Mouse (Mus musculus) CH12.LX (cell line): ENCODE results near the gene Rsc1a1. TPM values are rescaled to one million over a fixed set of nuclear protein-coding genes. Genes with fewer than 3 reads are reported as not detected.

Experiments
- DNase-seq: peaks from one replicate; pipeline ENCODE4 v3.0.0-alpha.2; 2013; ENCODE audit errors: extremely low read depth
- H3K27ac ChIP-seq: 2 replicates; pipeline ENCODE4 v1.5.1; 2012; ENCODE audit warnings: low read depth, mild to moderate bottlenecking, control low read depth, moderate library complexity; ENCODE audit not compliant: insufficient read depth
- H3K27me3 ChIP-seq: replicated peaks from 2 replicates; pipeline ENCODE3; 2012; ENCODE audit warnings: inconsistent platforms
- H3K36me3 ChIP-seq, 2 experiments: replicated peaks in 1 of 2; 2 replicates each; pipeline versions ENCODE3 to v1.6.1; 2012; ENCODE audit warnings: inconsistent platforms in 1 of 2, low read length in 1 of 2, mild to moderate bottlenecking in 1 of 2, mixed read lengths in 1 of 2, moderate library complexity in 1 of 2; ENCODE audit not compliant: control insufficient read depth in 1 of 2, insufficient read depth in 1 of 2
- H3K4me1 ChIP-seq, 2 experiments: 2 replicates each; pipeline ENCODE4 v1.6.1; 2012; ENCODE audit warnings: inconsistent platforms in 1 of 2, moderate library complexity in 1 of 2; ENCODE audit not compliant: insufficient read depth in 2 of 2, control insufficient read depth in 1 of 2
- H3K4me2 ChIP-seq: 2 replicates; pipeline ENCODE4 v1.6.1; 2012; ENCODE audit warnings: low read depth, mild to moderate bottlenecking, control low read depth; ENCODE audit not compliant: poor library complexity, insufficient read depth, severe bottlenecking
- H3K4me3 ChIP-seq, 3 experiments: fragments of 150-350 bp in 1 of 3; sonication (generic) in 1 of 3; replicated peaks in 1 of 3; 2 replicates each; pipeline versions ENCODE3 to v1.5.1; 2011 to 2012; ENCODE audit warnings: low read depth in 2 of 3, low read length in 2 of 3, mild to moderate bottlenecking in 2 of 3, moderate library complexity in 2 of 3, control low read depth in 1 of 3, improper control_type of control experiment in 1 of 3, inconsistent platforms in 1 of 3, mixed read lengths in 1 of 3; ENCODE audit not compliant: poor library complexity in 1 of 3
- H3K79me2 ChIP-seq: replicated peaks from 2 replicates; pipeline ENCODE4 v1.6.1; 2012; ENCODE audit warnings: mild to moderate bottlenecking, moderate library complexity; ENCODE audit not compliant: control insufficient read depth, poor library complexity, insufficient read depth, severe bottlenecking; ENCODE audit errors: extremely low read depth
- H3K9ac ChIP-seq: 2 replicates; pipeline ENCODE4 v1.6.1; 2012; ENCODE audit warnings: low read depth, mild to moderate bottlenecking, control low read depth, moderate library complexity; ENCODE audit not compliant: insufficient read depth
- H3K9me3 ChIP-seq: replicated peaks from 2 replicates; pipeline ENCODE3; 2012; ENCODE audit warnings: low read length, inconsistent platforms, mixed read lengths
- CHD1 ChIP-seq: IDR thresholded peaks from 2 replicates; pipeline ENCODE4 v1.6.1; 2012; ENCODE audit warnings: low read depth, low read length, improper control_type of control experiment, inconsistent platforms
- GABPA ChIP-seq: IDR thresholded peaks from 2 replicates; pipeline ENCODE4 v1.6.1; 2012; ENCODE audit warnings: low read depth, low read length, improper control_type of control experiment, inconsistent platforms; ENCODE audit not compliant: insufficient replicate concordance
- MAZ ChIP-seq: IDR thresholded peaks from 2 replicates; pipeline ENCODE4 v1.6.1; 2012; ENCODE audit warnings: low read depth, mild to moderate bottlenecking, inconsistent platforms, low read length, improper control_type of control experiment, moderate library complexity
- MYC ChIP-seq: IDR thresholded peaks from 2 replicates; pipeline ENCODE4 v1.6.1; 2011; ENCODE audit warnings: low read depth, mild to moderate bottlenecking, improper control_type of control experiment, low read length
- NELFE ChIP-seq: IDR thresholded peaks from 2 replicates; pipeline ENCODE4 v1.6.1; 2011; ENCODE audit warnings: low read depth, low read length, improper control_type of control experiment
- NRF1 ChIP-seq: IDR thresholded peaks from 2 replicates; pipeline ENCODE4 v1.6.1; 2014; ENCODE audit warnings: low read depth, mild to moderate bottlenecking, inconsistent platforms, low read length, improper control_type of control experiment, moderate library complexity
- PAX5 ChIP-seq: IDR thresholded peaks from 2 replicates; pipeline ENCODE4 v1.6.1; 2012; ENCODE audit warnings: low read length, inconsistent platforms, mixed read lengths
- RAD21 ChIP-seq: IDR thresholded peaks from 2 replicates; pipeline ENCODE4 v1.6.1; 2011; ENCODE audit warnings: low read depth, mild to moderate bottlenecking, low read length, improper control_type of control experiment, moderate library complexity
- SIN3A ChIP-seq: IDR thresholded peaks from 2 replicates; pipeline ENCODE4 v1.6.1; 2012; ENCODE audit warnings: low read length, improper control_type of control experiment, inconsistent platforms
- USF1 ChIP-seq: IDR thresholded peaks from 2 replicates; pipeline ENCODE4 v1.6.1; 2014; ENCODE audit warnings: low read depth, mild to moderate bottlenecking, inconsistent platforms, low read length, improper control_type of control experiment
- dilution Hi-C: fragments of 300-500 bp; cut with MboI; formaldehyde crosslinking; loops from 2 replicates; pipeline ENCODE4 v1.14.3; 2020; ENCODE audit warnings: low sequenced_read_pairs; ENCODE audit not compliant: extremely low pct_unique_long_range_greater_than_20kb, extremely low pct_ligation_motif_present
- in situ Hi-C: fragments of 300-500 bp; cut with MboI; formaldehyde crosslinking; loops from 3 replicates; pipeline ENCODE4 v1.14.3; 2019; ENCODE audit warnings: low sequenced_read_pairs, low pct_ligation_motif_present, low pct_unique_long_range_greater_than_20kb, mixed read lengths
- polyA plus RNA-seq: library from polyadenylated mRNA; unstranded; fragments of >175 nt; gene quantifications from 2 replicates; pipeline ENCODE4 v1.2.1, GENCODE M21; 2012; ENCODE audit warnings: low read depth; ENCODE audit not compliant: insufficient read length
- total RNA-seq, 2 experiments: library from RNA; depleted of rRNA; stranded (reverse); fragments of 300-350 nt in 1 of 2; fragments of >200 nt in 1 of 2; gene quantifications; 2 replicates each; pipeline ENCODE4 v1.2.3; 2012 to 2014

Gene Rsc1a1
- total and polyA plus RNA-seq, 3 experiments: 3.4 to 14.0 (median 7.0) TPM

DNA sequence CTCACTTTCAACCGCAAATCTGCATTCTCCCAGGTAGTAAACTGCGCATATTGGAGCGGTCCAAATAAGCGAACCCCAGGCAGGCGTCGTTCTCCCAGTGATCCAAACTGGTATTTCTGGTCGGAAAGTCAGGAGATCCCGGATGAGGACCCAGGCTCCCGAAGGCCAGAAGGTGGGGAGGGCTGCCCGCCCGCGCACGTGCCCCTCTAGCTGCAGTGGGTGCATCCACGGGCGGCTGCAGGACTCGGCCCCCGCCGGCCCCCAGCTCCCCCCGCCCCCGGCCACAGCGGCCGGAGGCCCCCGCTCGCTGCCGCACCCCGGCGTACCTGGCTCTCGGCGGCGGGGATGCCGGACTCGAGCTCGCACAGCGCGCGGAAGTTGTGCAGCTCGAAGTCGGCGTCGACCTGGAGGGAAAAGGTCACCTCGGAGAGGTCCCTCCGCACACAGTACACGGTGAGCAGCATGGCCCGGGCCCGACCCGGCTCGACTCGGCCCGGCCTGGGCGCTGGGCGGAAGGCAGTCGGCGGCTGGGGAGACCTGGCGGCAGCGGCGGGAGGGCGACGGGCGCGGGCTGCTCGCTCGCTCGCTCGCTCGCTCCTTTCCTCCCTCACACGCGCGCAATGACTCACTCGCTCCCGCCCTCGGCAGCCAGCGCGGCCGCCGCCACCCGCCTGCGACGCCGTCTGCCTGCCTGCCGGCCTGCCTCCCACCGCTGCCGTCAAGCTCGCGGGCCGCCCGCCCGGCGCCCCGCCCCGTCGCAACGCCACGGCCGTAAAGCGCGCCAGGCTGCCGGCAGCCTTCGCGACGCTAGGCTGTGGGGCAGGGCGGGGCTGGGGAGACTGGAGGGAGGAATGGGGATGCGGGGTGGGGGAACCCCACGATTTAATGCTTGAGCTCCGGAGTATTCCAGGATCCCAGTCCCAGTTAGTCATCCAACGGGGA lies 37.6 kb upstream of the Rsc1a1 start, which contains the start of gene Ddi2 (continued):
- TF ChIP-seq NRF1 (peak; percentile 42; the same call in 1 of the 2 replicates), NELFE (peak; percentile 73)

DNA sequence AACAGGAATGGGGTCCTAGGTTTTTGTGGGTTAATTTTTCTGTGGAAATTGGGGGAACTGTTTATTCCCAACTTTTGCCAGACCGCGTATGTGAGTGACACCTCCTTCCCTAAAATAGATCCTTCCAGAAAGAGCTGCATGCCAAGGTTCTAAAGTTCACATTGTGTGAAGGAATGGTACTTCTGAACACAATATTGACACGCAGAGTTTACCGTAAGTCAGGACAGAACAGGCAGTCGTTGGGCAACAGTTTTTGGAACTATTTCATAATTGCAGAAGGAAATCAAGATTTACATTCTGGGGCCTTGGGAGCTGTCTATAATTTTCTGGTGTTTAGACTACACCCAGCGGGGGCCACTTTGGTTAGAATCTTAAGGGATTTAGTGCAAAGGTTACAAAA lies 36.6 kb upstream of the Rsc1a1 start:
- Histone ChIP-seq H3K27ac (no peak overlapping the region), H3K36me3 (peaks cover 5 to 30% of the 10 kb centered on the region in 2 experiments), H3K4me3 (peak overlapping the region; percentile 83 to 92 (median 92)), H3K9ac (peak overlapping the region; percentile 97; the same call in 1 of the 2 replicates), H3K27me3 (peaks cover 3% of the 10 kb centered on the region), H3K9me3 (peaks cover 11% of the 10 kb centered on the region), H3K79me2 (peaks cover 54% of the 10 kb centered on the region), H3K4me1 (peaks cover 6 to 58% of the 10 kb centered on the region in 2 experiments; a peak in 3 of 4 replicates), H3K4me2 (peak overlapping the region; percentile 92)
- TF ChIP-seq GABPA (no peak), NRF1 (no peak)
- dilution Hi-C loops (no loop called here), in situ Hi-C loops (no loop called here)
- DNase-seq: no peak

DNA sequence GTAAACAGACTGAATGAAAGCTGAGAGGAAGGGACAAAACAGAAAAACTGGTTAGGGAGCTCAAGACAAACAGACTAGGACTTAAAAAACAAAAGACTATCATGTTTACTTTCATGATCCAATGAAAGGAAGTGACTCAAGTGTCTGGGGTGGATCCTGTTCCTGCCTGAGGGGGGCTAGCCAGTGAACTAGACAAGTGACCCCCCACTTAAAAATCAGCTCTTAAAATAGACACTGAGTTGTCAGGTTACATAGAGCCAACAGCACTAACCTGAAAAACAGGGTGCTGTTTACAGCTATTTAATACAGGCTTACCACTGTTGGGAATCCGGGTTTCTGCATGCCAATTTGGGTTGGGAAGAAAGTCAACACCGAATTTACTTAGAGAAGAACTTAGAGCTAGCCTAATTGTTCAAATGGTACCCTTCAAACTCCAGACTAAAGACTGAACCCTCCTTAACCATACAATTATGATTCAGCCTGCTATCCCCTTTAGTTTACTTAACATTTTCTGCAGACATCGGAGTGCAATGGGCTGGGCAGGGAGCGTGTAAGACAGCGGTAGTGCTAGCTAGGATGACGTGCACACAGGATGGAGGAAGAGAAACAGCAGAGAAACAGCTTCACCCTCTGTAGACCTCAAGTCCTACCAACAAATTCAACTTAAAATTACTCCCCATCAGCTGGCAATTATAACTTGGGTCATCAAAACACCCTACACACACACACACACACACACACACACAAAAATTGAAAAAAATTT lies 35.5 kb upstream of the Rsc1a1 start:
- peaks cover 11% of the 10 kb centered on the region for H3K9me3 ChIP-seq
- DNase-seq: no peak
- dilution Hi-C loops: no loop called here
- no peak overlapping the region for H3K27ac ChIP-seq
- no peak for TF ChIP-seq RAD21
- no peak for TF ChIP-seq GABPA
- no peak for TF ChIP-seq SIN3A
- TF ChIP-seq PAX5: no peak
- no peak for TF ChIP-seq USF1
- no peak for TF ChIP-seq CHD1
- TF ChIP-seq MYC: no peak
- no peak for TF ChIP-seq MAZ
- H3K36me3 ChIP-seq: peaks cover 5 to 40% of the 10 kb centered on the region in 2 experiments
- peaks cover 7 to 68% of the 10 kb centered on the region in 2 experiments; a peak in 3 of 4 replicates for H3K4me1 ChIP-seq
- H3K4me3 ChIP-seq: no peak overlapping the region
- H3K79me2 ChIP-seq: peaks cover 63% of the 10 kb centered on the region
- in situ Hi-C loops: no loop called here
- 0 out of 2 replicates have a peak overlapping the region, but pooled peaks have one; percentile 92 for H3K4me2 ChIP-seq
- H3K27me3 ChIP-seq: no peaks in the 10 kb centered on the region
- H3K9ac ChIP-seq: no peak overlapping the region
